Mouse (Mus musculus) neutrophil, adult 5-6 weeks (primary cell): Measurements from ENCODE around the gene Mtnr1b. TPM values are rescaled to one million over a fixed set of nuclear protein-coding genes. Genes with fewer than 3 reads are reported as not detected.

Experiments
- ATAC-seq: fragments of 151-379, 151-347 bp; 2 replicates; pipeline ENCODE4 v1.8.0; 2017; ENCODE audit warnings: mild to moderate bottlenecking, moderate TSS enrichment; ENCODE audit not compliant: insufficient number of reproducible peaks, poor library complexity, low FRiP score, severe bottlenecking; ENCODE audit errors: extremely low read depth
- total RNA-seq: library from RNA; stranded (forward); fragments of 200-1000 nt; gene quantifications from 2 replicates; pipeline ENCODE4 v1.2.3, GENCODE M21; 2017

The Mtnr1b gene
- total RNA-seq, 1 experiment from 2014 or later, result not detected

DNA sequence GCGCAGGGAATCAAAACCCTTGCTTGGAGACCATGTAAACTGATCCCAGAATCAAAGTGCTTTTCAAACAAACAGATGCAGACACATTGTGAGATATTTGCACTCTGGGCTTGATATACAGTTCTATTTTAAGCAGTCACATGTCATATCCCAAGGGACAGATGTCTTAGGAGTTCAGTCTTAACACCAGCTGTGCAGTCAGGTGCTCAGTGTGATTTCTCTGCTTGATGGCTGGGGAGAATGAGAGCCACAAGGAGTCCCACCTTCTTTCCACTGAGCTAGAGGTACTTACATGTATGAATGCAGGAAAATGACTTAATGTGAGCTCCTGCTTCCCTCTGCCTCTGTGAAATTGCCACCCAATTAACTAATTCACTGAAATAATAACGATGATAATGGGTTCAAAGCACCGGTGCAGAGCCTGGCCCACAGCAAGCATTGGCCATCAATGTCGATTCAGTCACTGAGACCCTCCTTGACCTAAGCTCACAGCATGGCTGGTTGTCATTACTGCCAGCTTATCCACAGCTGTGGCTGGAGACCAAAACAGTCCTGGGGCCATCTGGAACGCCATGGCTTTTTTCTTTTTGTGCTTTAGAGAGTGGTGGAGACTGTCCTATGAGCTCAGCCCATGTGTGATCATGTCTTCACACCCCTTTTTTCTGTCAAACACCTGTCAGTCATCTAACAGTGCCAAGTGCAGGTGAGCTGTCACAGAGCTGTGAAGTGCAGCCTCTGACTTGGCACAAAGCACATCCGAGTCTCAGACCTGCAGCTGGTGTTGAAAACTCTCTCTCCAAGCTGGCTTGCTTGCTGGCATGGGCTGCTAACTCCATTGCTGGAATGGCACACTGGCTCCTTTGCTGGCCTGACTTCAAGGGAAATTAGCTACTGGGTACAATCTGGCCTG lies 61.1 kb downstream of the Mtnr1b start:
- ATAC-seq, result no peak

DNA sequence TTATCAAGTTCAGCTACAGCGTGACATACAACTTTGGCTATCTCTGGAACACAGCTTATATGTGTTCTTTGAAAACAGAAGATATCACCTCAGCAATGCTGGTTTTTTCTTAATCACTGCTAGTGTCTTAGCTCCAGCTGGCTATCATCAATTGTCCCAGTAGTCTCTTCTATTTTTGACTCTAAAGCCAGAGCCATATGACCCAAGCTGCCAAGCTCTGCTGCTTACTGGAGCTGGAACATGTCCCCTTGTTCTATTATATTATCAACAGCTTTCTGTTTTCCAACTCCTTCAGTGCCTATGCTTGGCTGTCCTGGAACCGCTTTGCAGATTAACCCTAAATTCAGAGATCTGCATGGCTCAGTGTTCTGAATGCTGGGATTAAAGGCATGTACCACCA lies 70.1 kb downstream of the Mtnr1b start:
- no peak for ATAC-seq

DNA sequence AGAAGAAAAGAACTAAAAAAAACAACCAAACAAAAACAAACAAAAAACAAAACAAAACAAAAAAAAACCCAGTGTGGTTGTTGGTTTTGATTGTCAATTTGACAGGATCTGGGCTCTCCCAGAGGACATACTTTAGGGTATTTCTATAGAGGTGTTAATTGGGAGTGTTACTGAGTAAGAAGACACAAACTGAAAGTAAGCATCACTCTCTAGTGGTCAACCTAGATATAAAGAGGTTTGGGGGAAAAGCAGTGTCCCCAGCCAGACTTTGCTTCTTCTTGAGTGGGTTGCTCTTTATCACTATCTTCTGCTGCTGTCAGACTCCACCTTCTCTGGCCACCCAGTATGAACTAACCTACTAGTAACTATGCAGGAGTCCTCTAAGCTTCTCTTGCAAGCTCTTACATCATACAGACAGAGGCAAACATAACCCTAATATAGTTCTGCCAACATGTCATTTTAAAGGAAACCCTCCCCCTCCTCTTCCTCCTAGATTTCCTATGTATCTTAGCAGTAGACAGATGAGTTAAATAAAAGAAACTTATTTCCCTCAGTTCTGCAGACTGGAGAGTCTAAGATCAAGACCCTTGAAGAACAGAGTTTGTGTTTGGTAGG lies 71.8 kb downstream of the Mtnr1b start:
- no peak for ATAC-seq

DNA sequence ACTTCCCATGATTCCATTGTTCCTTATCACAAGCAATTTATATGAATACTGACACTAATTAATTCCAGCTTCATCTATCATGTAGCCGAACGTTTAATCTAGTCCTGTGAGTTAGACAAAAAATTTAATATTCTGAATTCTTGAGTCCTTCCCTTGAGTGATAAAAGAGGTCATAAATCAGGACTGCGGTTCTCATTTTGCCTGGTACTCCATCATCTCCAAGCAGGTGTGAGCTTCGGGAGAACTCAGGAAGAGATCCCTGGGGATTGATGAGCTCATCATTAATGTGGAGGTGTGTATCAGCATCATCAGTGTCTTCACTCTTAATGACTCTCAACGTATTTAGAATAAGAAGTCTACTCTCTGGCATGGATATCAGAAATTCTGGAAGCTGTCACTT lies 74.0 kb downstream of the Mtnr1b start:
- no peak for ATAC-seq

DNA sequence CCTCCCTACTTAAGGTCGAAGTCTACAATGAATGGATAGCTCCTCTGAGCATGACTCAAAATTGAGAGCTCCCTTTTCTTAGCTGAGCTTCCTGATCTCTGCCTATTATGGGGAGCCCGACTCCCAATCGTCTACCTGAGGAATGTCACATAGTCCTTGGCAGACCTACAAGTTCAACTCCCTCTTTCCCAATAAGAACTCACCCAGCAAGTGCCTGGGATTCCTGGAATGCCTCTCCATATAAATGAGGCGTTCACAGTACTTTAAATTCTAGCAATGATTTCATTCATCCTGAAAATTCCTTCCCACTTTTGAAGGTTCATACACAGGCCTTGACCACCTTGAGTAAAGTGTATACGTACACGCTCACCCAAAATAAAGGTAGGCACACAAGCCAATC lies 79.9 kb downstream of the Mtnr1b start:
- ATAC-seq, result no peak

DNA sequence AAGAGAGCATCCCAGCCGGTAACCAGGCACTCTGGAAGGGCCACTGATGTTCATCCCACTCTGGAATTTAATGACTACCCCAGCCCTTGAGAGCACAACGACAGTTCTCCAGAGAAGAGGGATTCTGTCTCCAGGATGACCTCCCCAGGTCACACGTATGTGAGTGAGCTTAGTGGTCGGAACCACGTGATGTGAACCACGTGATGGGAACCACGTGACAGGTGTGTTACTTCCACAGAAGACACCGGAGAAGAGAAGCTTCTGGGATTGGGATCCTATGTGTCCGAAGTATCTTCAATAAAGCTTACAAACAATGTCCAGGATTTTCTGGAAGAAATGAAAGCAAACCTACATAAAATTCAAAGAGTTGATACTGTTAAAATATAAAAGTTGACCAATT lies 82.3 kb downstream of the Mtnr1b start:
- ATAC-seq, result no peak

DNA sequence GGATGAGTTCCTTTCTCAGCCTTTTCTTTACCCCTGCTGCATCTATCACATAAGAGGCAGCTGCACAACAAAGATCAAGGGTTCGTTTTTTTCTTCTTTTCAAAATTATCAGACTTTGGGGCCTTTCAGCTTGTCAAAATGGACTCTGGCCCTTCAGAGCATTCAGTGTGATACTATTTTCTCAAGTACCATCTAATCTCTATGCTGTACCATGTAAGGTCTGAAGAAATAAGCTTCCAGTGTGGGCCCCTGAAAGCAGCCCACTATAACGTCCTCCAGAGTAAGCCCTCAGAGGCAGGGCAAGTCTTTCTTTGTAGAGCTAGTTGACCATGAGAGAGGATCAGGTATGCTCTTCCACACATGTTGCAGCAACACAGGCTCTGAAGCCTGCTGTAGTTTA lies 87.7 kb downstream of the Mtnr1b start:
- ATAC-seq, result no peak

DNA sequence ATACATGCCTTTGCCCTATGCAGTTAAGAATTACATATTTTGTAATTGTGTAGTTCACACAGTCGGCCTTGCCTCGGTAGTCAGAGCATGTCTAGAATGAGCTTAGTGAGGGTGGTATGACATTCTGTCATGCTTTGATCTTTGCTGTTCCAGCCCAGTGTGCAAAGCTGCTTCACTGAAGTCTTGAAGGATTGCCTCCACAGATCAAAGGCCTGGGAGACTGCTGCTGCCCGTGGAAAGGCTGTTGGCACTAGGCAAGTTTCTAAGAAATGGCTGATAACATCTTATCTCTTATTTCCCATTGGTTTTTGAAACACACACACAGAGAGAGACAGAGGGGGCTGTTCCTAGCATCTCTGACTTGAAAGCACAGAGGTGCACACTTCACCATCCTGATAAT lies 88.2 kb downstream of the Mtnr1b start:
- no peak for ATAC-seq

DNA sequence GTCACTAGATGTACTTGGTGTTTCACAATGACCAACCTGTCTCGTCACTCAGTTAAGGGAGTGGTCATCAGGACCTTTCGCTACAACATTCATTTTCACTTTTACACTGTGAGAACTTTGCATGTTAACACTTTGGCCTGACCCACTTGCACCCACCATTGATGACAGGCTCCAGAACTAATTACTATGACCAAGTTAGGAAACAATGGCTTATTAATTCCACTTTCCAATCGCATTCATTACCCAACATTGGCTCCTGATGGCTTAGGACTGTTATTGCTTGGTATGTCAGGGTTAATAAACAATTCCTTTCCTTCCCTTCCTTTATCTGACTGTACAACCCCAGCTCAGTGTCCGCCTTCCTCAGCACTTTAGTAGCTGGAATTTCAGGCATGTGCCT lies 92.4 kb downstream of the Mtnr1b start:
- no peak for ATAC-seq

DNA sequence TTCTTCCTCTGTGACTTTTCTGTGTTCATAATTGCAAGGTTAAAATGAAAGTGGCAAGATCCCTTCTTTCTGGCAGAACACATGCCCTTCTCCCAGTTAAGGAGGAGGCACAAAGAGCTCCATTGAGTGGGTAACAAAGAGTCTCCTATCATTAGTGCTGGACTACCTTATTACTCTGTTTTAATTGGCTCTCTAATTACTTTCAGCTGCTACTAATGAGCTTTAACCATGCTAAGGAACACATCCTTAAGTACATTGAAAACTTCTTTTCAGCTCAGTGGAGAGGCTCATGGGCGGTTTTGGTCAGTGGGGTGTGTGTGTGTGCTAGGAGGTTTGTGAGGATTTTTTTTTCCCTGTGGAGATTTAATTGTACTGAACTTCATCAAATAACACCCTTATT lies 99.4 kb downstream of the Mtnr1b start:
- no peak for ATAC-seq

Other genes with a start within 250 kb of the Mtnr1b start
- not detected in 2 replicates for gene Deup1, start 246.6 kb downstream of the Mtnr1b start, total RNA-seq
- 4.1 and 4.8 TPM in 2 replicates for gene Slc36a4, start 164.8 kb downstream of the Mtnr1b start, total RNA-seq